Mouse (Mus musculus) cerebellum, postnatal 4 days (tissue): ENCODE data around the gene Fancm.
"Not testable (repeated sequence)": the region's sequence is repeated elsewhere in the genome, so short reads cannot be mapped to it uniquely, and the experiment has no call there.

Source experiments
- DNase-seq, 2 experiments: peaks; one replicate each; pipeline ENCODE4 v3.0.0; 2022; ENCODE audit warnings: low spot score in 2 of 2, mixed read lengths in 1 of 2

The Fancm gene

GRCm38 (mm10) chr12:65075085-65075732 lies at the start of gene Fancm:
Gene Fancm, plus strand, starts transcription at chr12:65075603.
- DNase-seq = peak; percentile 71 to 85

GRCm38 (mm10) chr12:65035839-65036189 lies 39.6 kb upstream of the Fancm start:
- no peak for DNase-seq

GRCm38 (mm10) chr12:65036190-65036870 lies 39.1 kb upstream of the Fancm start, which contains the start of gene Prpf39:
Gene Prpf39, plus strand, starts transcription at chr12:65036333.
- DNase-seq = peak; percentile 78 to 93

- no peak for DNase-seq
Observed at GRCm38 (mm10) chr12:65036892-65037545, 38.4 kb upstream of the Fancm start.

GRCm38 (mm10) chr12:65037546-65037937 lies 37.9 kb upstream of the Fancm start:
- DNase-seq = no peak

- no peak for DNase-seq
Observed at GRCm38 (mm10) chr12:65048799-65049198, 26.6 kb upstream of the Fancm start.

- DNase-seq = no peak
Observed at GRCm38 (mm10) chr12:65058203-65058602, 17.2 kb upstream of the Fancm start.

GRCm38 (mm10) chr12:65061082-65061481 lies 14.3 kb upstream of the Fancm start:
- no peak for DNase-seq

- DNase-seq = no peak
Observed at GRCm38 (mm10) chr12:65065241-65065640, 10.2 kb upstream of the Fancm start.

- no peak for DNase-seq
Observed at GRCm38 (mm10) chr12:65066234-65066633, 9.2 kb upstream of the Fancm start.

GRCm38 (mm10) chr12:65068409-65068808 lies 7.0 kb upstream of the Fancm start:
- DNase-seq = no peak

GRCm38 (mm10) chr12:65072911-65073610 lies 2.3 kb upstream of the Fancm start:
- DNase-seq = no peak

GRCm38 (mm10) chr12:65073611-65074178 lies 1.7 kb upstream of the Fancm start, which contains the start of gene Fkbp3:
Gene Fkbp3, minus strand, starts transcription at chr12:65074007.
- DNase-seq = peak; percentile 96 to 97

- no peak for DNase-seq
Observed at GRCm38 (mm10) chr12:65074651-65075050, 752 bp upstream of the Fancm start.

- DNase-seq = no peak
Observed at GRCm38 (mm10) chr12:65075733-65076310, 419 bp downstream of the Fancm start.

GRCm38 (mm10) chr12:65076906-65077305 lies 1.5 kb downstream of the Fancm start:
- DNase-seq = no peak

GRCm38 (mm10) chr12:65108746-65109145 lies 33.3 kb downstream of the Fancm start:
- no peak for DNase-seq

- DNase-seq = no peak
Observed at GRCm38 (mm10) chr12:65111503-65111902, 36.1 kb downstream of the Fancm start.

GRCm38 (mm10) chr12:65112811-65113210 lies 37.4 kb downstream of the Fancm start:
- DNase-seq = no peak

- no peak for DNase-seq
Observed at GRCm38 (mm10) chr12:65113925-65114324, 38.5 kb downstream of the Fancm start.

GRCm38 (mm10) chr12:65114978-65115377 lies 39.6 kb downstream of the Fancm start:
- not testable (repeated sequence) for DNase-seq
